Mouse (Mus musculus): ENCODE measurements at regions not wholly inside any gene's neighbourhood (a gene's known extent, or its start where the extent isn't known, plus 50 kb on each side); places are given as distances from the start of the nearest gene placed in this dataset.

DNA sequence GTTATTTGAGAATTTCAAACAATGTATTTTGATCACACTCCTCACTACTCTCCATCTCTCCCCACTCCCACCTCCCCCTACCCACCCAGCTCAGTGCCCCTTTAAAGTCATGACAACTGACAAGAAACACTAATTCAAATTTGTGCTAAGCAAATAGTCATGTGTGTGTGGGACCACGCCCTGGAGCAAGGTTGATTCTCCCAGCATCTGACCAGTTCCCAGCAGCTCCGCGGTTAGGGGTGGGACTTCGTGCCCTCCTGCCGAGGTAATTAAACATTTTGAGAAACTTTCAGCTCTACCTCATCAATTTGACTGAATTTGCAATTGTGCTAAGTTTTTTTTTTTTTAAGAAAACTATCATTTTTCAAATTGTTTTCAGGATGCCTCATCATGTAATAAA is 74.5 kb downstream of the Gpr6 start:
- Histone ChIP-seq H3K79me2 (replicated peaks; ENCODE audit: control insufficient read depth, extremely low read depth, insufficient read depth, poor library complexity, severe bottlenecking) (no peaks in the 10 kb centered on the region), H3K9me3 (replicated peaks; ENCODE audit: low read length) (no peaks in the 10 kb centered on the region), H3K4me1 (ENCODE audit: control insufficient read depth in 1 of 2, insufficient read depth in 2 of 2) (peaks cover 0 to 3% of the 10 kb centered on the region in 2 experiments; a peak in 2 of 4 replicates), H3K9ac (ENCODE audit: insufficient read depth, low read depth) (no peak overlapping the region), H3K27ac (ENCODE audit: insufficient read depth, low read depth) (no peak overlapping the region), H3K27me3 (replicated peaks) (no peaks in the 10 kb centered on the region), H3K4me3 (replicated peaks in 1 of 3; ENCODE audit: low read depth in 2 of 3, low read length in 2 of 3, poor library complexity in 1 of 3) (no peak overlapping the region), H3K4me2 (ENCODE audit: insufficient read depth, low read depth, poor library complexity, severe bottlenecking) (no peak overlapping the region), H3K36me3 (replicated peaks in 1 of 2; ENCODE audit: control insufficient read depth in 1 of 2, insufficient read depth in 1 of 2, low read length in 1 of 2) (no peaks in the 10 kb centered on the region)
- dilution Hi-C loops (cut with MboI; ENCODE audit: extremely low pct_ligation_motif_present, extremely low pct_unique_long_range_greater_than_20kb, low sequenced_read_pairs), result no loop called here
- in situ Hi-C loops (cut with MboI; ENCODE audit: low pct_ligation_motif_present, low pct_unique_long_range_greater_than_20kb, low sequenced_read_pairs), result no loop called here
- no peak for DNase-seq (ENCODE audit: extremely low read depth)
- TF ChIP-seq CHD2 (IDR thresholded peaks at IDR 0.05; ENCODE audit: low read length) (no peak), BHLHE40 (IDR thresholded peaks at IDR 0.05; ENCODE audit: low read depth, low read length) (no peak), PAX5 (IDR thresholded peaks at IDR 0.05; ENCODE audit: low read length) (no peak), NRF1 (IDR thresholded peaks at IDR 0.05; ENCODE audit: low read depth, low read length) (no peak), E2F4 (IDR thresholded peaks at IDR 0.05; ENCODE audit: insufficient replicate concordance, low read depth, low read length) (no peak), CTCF (conservative IDR thresholded peaks at IDR 0.05 in 1 of 2, IDR thresholded peaks at IDR 0.05 in 1 of 2; ENCODE audit: low read depth in 2 of 2, low read length in 2 of 2) (no peak), ZKSCAN1 (IDR thresholded peaks at IDR 0.05; ENCODE audit: borderline replicate concordance, low read depth, low read length) (no peak), HCFC1 (IDR thresholded peaks at IDR 0.05; ENCODE audit: low read depth, low read length) (no peak), ZMIZ1 (IDR thresholded peaks at IDR 0.05; ENCODE audit: low read depth, low read length) (no peak), GABPA (IDR thresholded peaks at IDR 0.05; ENCODE audit: insufficient replicate concordance, low read depth, low read length) (no peak), USF1 (IDR thresholded peaks at IDR 0.05; ENCODE audit: low read depth, low read length) (no peak), MAZ (IDR thresholded peaks at IDR 0.05; ENCODE audit: low read depth, low read length) (no peak), TBP (conservative IDR thresholded peaks at IDR 0.05; ENCODE audit: low read depth, low read length) (no peak), MAX (IDR thresholded peaks at IDR 0.05; ENCODE audit: low read length) (no peak), CHD1 (IDR thresholded peaks at IDR 0.05; ENCODE audit: low read depth, low read length) (no peak), RAD21 (IDR thresholded peaks at IDR 0.05; ENCODE audit: low read depth, low read length) (no peak)
